Mouse (Mus musculus): Measurements from ENCODE around the gene Hacd2.
A peak's percentile ranks its signal among the peaks of the same experiment; 100 is the strongest.

Hacd2 gene

GRCm38 (mm10) chr16:35054432-35055193 is 32.4 kb downstream of the Hacd2 start:
- no peak for DNase-seq (ENCODE audit: low spot score in 2 of 2)

- no peak for DNase-seq (ENCODE audit: low spot score in 2 of 2)
Observed at GRCm38 (mm10) chr16:35055194-35055506, 32.9 kb downstream of the Hacd2 start.

- DNase-seq (ENCODE audit: low spot score in 2 of 2) = no peak
Observed at GRCm38 (mm10) chr16:35055861-35056260, 33.6 kb downstream of the Hacd2 start.

- no peak for DNase-seq (ENCODE audit: low spot score in 2 of 2)
Observed at GRCm38 (mm10) chr16:35056306-35056705, 34.1 kb downstream of the Hacd2 start.

- no peak for DNase-seq (ENCODE audit: low spot score in 2 of 2)
Observed at GRCm38 (mm10) chr16:35056786-35057185, 34.6 kb downstream of the Hacd2 start.

GRCm38 (mm10) chr16:35061017-35061416 is 38.8 kb downstream of the Hacd2 start:
- no peak for DNase-seq (ENCODE audit: low spot score in 2 of 2)

- no peak for DNase-seq (ENCODE audit: low spot score in 2 of 2)
Observed at GRCm38 (mm10) chr16:35065724-35066123, 43.5 kb downstream of the Hacd2 start.

GRCm38 (mm10) chr16:35067095-35067494 is 44.9 kb downstream of the Hacd2 start:
- no peak for DNase-seq (ENCODE audit: low spot score in 2 of 2)

GRCm38 (mm10) chr16:35067631-35068030 is 45.4 kb downstream of the Hacd2 start:
- DNase-seq (ENCODE audit: low spot score in 2 of 2) = no peak

- DNase-seq (ENCODE audit: low spot score in 2 of 2) = no peak
Observed at GRCm38 (mm10) chr16:35068886-35069285, 46.7 kb downstream of the Hacd2 start.

GRCm38 (mm10) chr16:35074436-35074835 is 52.2 kb downstream of the Hacd2 start:
- no peak for DNase-seq (ENCODE audit: low spot score in 2 of 2)

- no peak for DNase-seq (ENCODE audit: low spot score in 2 of 2)
Observed at GRCm38 (mm10) chr16:35075643-35076042, 53.4 kb downstream of the Hacd2 start.

- DNase-seq (ENCODE audit: low spot score in 2 of 2) = no peak
Observed at GRCm38 (mm10) chr16:35093500-35093899, 71.3 kb downstream of the Hacd2 start.

GRCm38 (mm10) chr16:35097870-35098530 is 75.8 kb downstream of the Hacd2 start:
- DNase-seq (ENCODE audit: low spot score in 2 of 2) = no peak

- DNase-seq (ENCODE audit: low spot score in 2 of 2) = no peak
Observed at GRCm38 (mm10) chr16:35101751-35102420, 79.7 kb downstream of the Hacd2 start.

- no peak for DNase-seq (ENCODE audit: low spot score in 2 of 2)
Observed at GRCm38 (mm10) chr16:35102866-35103620, 80.8 kb downstream of the Hacd2 start.

- DNase-seq (ENCODE audit: low spot score in 2 of 2) = no peak
Observed at GRCm38 (mm10) chr16:35107985-35108384, 85.8 kb downstream of the Hacd2 start.

- DNase-seq (ENCODE audit: low spot score in 2 of 2) = no peak
Observed at GRCm38 (mm10) chr16:35109156-35109555, 86.9 kb downstream of the Hacd2 start.

- DNase-seq (ENCODE audit: low spot score in 2 of 2) = no peak
Observed at GRCm38 (mm10) chr16:35109656-35110291, 87.5 kb downstream of the Hacd2 start.

- peak; percentile 82 to 94 for DNase-seq (ENCODE audit: low spot score in 2 of 2)
Observed at GRCm38 (mm10) chr16:35110410-35111142, 88.3 kb downstream of the Hacd2 start.

- DNase-seq (ENCODE audit: low spot score in 2 of 2) = no peak
Observed at GRCm38 (mm10) chr16:35111143-35111620, 89.0 kb downstream of the Hacd2 start.

All from urinary bladder, postnatal 4 days (tissue).